Mouse (Mus musculus) testis, postnatal 14 days (tissue): Measurements from ENCODE around the gene Psme4.
"Not testable (repeated sequence)": the region's sequence is repeated elsewhere in the genome, so short reads cannot be mapped to it uniquely, and the experiment has no call there.

Experiments
- DNase-seq: peaks from one replicate; pipeline ENCODE4 v3.0.0; 2021; ENCODE audit warnings: low spot score

The Psme4 gene

GRCm38 (mm10) chr11:30771267-30771903 lies at the start of gene Psme4:
TSS of gene Psme4 (plus strand) at chr11:30771726.
- DNase-seq: peak; percentile 93

- no peak for DNase-seq
These were observed 48.1 kb upstream of the Psme4 start for GRCm38 (mm10) chr11:30723438-30723837.

- no peak for DNase-seq
These were observed 40.8 kb upstream of the Psme4 start for GRCm38 (mm10) chr11:30730721-30731120.

GRCm38 (mm10) chr11:30733376-30733775 lies 38.1 kb upstream of the Psme4 start:
- no peak for DNase-seq

GRCm38 (mm10) chr11:30743991-30744390 lies 27.5 kb upstream of the Psme4 start:
- DNase-seq: no peak

- DNase-seq: no peak
These were observed 22.6 kb upstream of the Psme4 start for GRCm38 (mm10) chr11:30748938-30749337.

GRCm38 (mm10) chr11:30749587-30749986 lies 21.9 kb upstream of the Psme4 start:
- DNase-seq: no peak

- no peak for DNase-seq
These were observed 21.3 kb upstream of the Psme4 start for GRCm38 (mm10) chr11:30750039-30750823.

GRCm38 (mm10) chr11:30752956-30753355 lies 18.6 kb upstream of the Psme4 start:
- no peak for DNase-seq

GRCm38 (mm10) chr11:30754486-30754854 lies 17.1 kb upstream of the Psme4 start:
- DNase-seq: not testable (repeated sequence)

- peak; percentile 11 for DNase-seq
These were observed 16.5 kb upstream of the Psme4 start for GRCm38 (mm10) chr11:30754855-30755530.

- DNase-seq: no peak
These were observed 10.1 kb upstream of the Psme4 start for GRCm38 (mm10) chr11:30761381-30761780.

- DNase-seq: no peak
These were observed 9.6 kb upstream of the Psme4 start for GRCm38 (mm10) chr11:30761891-30762290.

GRCm38 (mm10) chr11:30765076-30765475 lies 6.5 kb upstream of the Psme4 start:
- DNase-seq: no peak

- DNase-seq: no peak
These were observed 709 bp upstream of the Psme4 start for GRCm38 (mm10) chr11:30770817-30771216.

GRCm38 (mm10) chr11:30771904-30772581 lies 517 bp downstream of the Psme4 start:
- DNase-seq: peak; percentile 68

GRCm38 (mm10) chr11:30772777-30773417 lies 1.4 kb downstream of the Psme4 start:
- DNase-seq: no peak

GRCm38 (mm10) chr11:30774638-30775037 lies 3.1 kb downstream of the Psme4 start:
- no peak for DNase-seq

GRCm38 (mm10) chr11:30777498-30777897 lies 6.0 kb downstream of the Psme4 start:
- no peak for DNase-seq

- no peak for DNase-seq
These were observed 9.4 kb downstream of the Psme4 start for GRCm38 (mm10) chr11:30780893-30781292.

GRCm38 (mm10) chr11:30781612-30782011 lies 10.1 kb downstream of the Psme4 start:
- DNase-seq: no peak

- no peak for DNase-seq
These were observed 14.0 kb downstream of the Psme4 start for GRCm38 (mm10) chr11:30785497-30785896.
